Mouse (Mus musculus): ENCODE results near the gene Fgfr2.

Fgfr2 gene

GRCm38 (mm10) chr7:131597779-131598482 lies 1525.2 kb downstream of the Fgfr2 start:
- in situ Hi-C loops (cut with MseI, MboI), result no loop called here

- in situ Hi-C loops (cut with MseI, MboI), result no loop called here
Observed at GRCm38 (mm10) chr7:131585551-131585950, 1537.6 kb downstream of the Fgfr2 start.

DNA sequence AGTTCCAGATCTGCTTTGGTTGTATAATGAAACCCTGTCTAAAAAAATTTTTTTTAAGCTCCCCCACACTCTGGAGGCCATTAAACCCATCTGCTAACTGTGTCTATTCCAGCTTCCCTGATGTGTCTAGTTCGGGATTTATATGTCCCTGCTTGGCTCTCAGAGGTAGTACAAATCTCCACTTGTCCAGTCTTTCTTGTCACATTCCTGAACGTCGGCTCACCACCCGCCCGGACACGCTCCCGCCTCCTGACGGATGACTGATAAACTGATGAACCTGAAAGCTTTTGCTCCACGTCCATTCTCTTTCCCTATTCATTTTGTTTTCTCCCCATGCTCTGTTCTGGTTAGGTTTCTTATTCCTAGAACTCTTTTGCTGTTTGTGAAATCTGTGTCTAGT lies 1541.0 kb downstream of the Fgfr2 start:
- in situ Hi-C loops (cut with MseI, MboI), result no loop called here

DNA sequence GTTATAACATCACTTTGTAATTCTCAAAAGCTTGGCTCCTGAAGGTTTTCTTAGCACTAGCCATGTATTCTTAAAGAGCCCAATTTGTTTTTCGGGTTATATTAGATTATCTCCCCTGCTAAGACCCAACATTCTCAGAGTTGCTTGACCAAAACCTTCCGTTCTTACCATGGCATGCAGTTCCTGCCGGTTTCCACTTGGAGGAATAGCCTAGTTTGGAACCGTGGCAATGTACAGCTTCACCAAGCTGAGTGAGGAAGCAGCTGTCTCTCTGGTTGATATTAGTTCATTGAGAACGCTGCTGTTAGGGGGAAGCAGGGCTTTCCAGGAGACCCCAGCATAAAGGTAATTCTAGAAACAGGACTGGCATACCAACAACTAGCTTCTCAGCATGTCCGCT lies 1547.9 kb downstream of the Fgfr2 start:
- in situ Hi-C loops (cut with MseI, MboI), result no loop called here

GRCm38 (mm10) chr7:131560697-131561042 lies 1562.5 kb downstream of the Fgfr2 start:
- in situ Hi-C loops (cut with MseI, MboI), result no loop called here

- in situ Hi-C loops (cut with MseI, MboI), result no loop called here
Observed at GRCm38 (mm10) chr7:131559986-131560696, 1563.0 kb downstream of the Fgfr2 start, which contains the start of gene Bub3. Bub3 (plus strand) TSS chr7:131560222.

- in situ Hi-C loops (cut with MseI, MboI), result no loop called here
Observed at GRCm38 (mm10) chr7:131557751-131558150, 1565.4 kb downstream of the Fgfr2 start.

GRCm38 (mm10) chr7:131556541-131557271 lies 1566.4 kb downstream of the Fgfr2 start:
- in situ Hi-C loops (cut with MseI, MboI), result no loop called here

- in situ Hi-C loops (cut with MseI, MboI), result no loop called here
Observed at GRCm38 (mm10) chr7:131556116-131556515, 1567.0 kb downstream of the Fgfr2 start.

DNA sequence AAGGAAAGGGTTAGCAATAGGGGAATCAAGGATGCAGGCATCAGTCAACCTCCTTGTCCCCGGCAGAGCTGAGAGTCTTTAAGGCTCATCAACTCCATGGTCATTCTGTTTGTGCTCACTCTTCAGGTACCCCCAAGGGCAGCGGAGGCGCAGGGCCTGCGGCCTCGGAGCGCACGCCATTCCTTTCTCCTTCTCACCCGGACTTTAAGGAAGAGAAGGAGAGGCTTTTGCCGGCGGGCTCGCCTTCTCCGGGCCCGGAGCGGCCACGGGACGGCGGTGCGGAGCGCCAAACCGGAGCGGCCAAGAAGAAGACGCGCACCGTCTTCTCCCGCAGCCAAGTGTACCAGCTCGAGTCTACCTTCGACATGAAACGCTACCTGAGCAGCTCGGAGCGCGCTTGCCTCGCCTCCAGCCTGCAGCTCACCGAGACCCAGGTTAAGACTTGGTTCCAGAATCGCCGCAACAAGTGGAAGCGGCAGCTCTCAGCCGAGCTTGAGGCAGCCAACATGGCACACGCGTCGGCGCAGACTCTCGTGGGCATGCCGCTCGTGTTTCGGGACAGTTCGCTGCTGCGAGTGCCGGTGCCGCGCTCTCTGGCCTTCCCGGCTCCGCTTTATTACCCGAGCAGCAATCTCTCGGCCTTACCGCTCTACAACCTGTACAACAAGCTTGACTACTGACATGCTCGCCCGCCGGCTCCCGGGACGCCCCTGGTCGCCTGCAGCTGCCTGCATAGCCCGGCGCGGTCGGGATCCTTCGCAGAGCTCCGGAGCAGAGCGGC lies 1567.7 kb downstream of the Fgfr2 start:
- in situ Hi-C loops (cut with MseI, MboI), result no loop called here

DNA sequence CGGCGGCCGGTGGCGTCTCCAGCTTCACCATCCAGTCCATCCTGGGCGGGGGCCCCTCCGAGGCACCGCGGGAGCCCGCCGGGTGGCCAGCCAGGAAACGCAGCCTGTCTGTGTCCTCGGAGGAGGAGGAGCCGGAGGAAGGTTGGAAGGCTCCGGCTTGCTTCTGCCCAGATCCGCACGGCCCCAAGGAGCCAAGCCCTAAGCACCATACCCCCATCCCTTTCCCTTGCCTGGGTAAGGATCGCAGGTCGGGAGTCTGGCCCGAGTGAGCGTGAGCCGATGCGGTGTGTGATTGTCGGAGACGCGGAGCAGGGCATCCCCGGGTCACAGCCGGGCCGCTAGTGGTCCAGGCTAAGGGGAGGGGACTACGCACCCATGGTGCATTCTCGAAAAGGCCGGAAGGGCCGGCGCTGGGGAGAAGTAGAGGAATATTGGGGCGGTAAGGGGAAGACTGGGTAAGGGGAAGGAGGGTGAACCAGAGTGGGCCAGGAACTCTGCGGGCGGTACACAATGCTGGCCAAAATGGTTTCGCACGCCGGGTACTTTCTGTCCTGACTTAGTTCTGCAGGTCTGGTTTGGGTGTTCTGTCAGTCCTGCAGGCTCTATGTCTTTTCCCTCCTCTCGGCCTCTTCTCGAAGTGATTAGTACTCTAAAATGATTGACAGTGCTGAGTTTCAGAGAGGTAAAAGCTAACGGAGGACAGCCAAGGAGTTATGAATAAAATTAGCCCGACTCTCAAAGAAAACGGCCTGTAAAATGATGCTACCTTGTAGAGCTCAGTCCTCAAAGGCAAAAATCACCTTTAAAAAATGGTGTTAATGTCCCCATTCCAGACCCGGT lies 1568.6 kb downstream of the Fgfr2 start:
- in situ Hi-C loops (cut with MseI, MboI), result no loop called here

DNA sequence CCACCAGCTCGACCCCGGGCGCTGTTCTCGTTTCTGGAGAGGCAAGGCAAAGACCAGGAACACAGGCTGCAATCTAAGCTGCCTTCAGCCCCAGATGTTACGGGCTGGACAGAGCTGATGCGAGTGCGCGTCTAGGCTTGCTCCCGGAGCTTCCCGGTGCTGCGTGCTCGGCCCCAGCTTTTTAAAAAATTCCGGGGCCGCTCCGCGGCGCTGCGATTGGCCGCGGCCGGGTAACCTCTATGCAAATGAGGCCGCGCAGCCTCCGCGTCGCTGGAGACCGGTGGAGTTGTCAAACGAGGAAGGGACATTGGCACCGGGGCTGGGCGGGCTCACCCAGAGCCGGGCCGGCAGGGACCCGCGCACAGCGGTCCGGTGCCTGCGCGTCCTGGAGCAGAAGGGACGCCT lies 1569.4 kb downstream of the Fgfr2 start:
- in situ Hi-C loops (cut with MseI, MboI), result no loop called here

DNA sequence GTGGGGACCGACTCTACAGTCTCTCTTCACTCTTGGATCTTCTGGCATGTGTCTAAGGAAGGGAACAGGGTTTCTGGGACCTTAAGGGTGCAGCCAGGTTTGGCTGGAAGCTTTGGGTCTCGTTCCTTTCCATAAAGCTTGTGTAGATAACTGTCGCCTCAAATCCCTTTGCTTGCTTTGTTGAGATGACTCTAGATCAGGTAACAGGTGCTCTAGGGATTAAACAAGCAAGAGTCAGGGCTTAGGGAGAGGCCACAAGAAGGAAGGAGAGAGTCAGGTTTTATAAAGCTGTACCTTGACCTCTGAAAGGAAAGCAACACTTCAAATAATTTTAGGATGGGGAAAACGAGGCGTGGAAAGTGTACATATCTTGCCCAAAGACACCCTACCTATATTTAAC lies 1570.4 kb downstream of the Fgfr2 start:
- in situ Hi-C loops (cut with MseI, MboI), result no loop called here

DNA sequence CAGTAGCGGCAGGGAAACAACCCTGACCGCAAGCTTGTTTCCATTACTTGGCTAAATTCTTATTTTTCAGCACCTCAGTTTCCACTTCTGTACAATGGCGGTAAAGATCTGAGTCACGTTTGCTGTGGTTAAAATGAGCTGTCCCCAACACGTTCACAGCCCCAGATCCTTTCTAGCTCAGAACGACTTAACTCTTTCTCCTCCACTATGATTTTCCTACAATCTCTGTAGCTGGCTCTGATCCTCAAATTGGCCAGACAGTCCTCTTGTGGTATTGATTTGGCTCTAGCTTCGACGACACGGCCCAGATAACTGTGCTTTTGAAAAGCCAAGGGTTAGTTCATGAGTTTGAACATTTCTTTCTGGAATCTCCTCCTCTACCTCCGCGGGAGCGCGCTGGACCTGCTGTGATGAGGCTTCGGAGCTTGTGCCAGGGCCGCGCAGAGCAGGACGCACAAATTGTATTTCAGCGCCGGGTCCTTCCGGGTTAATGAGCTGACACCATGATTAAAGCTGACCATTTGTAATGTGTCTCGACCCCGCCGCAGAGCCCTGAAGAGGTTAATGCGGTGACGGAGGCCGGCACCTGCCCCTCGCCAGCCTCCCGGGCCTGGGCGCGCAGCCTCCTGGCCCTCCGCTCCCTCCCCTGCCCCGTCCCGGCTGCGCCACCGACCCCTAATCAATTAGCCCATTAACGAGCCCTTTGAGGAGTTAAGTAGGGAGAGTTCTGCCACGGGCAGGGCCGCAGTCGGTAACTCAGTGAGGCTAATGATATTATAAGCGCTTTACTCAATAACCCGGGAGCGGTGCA lies 1571.0 kb downstream of the Fgfr2 start:
- in situ Hi-C loops (cut with MseI, MboI), result no loop called here

GRCm38 (mm10) chr7:131551471-131551870 lies 1571.7 kb downstream of the Fgfr2 start:
- in situ Hi-C loops (cut with MseI, MboI), result no loop called here

DNA sequence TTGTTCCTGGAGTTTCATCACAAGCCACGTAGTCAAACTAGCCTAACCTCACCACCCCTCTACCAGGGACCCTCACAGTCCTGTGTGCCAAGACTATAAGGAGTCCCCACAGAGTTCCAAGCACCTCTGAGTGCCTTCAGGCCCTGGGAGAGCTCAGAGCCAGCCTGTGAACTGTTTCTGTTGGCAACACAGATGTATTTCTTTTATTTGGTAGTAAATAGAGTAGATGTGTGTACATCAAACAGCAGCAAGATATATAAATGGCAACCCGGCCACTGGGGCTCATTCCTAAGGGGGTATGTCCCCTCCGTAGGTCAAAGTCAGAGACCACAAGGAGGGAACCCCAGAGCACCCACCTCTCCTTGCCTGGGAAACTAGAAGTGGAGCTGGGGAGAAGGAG lies 1574.7 kb downstream of the Fgfr2 start, which contains the start of gene Hmx2:
Gene Hmx2 (plus strand): TSS at position 301 of the 400 bp plus-strand sequence.
- in situ Hi-C loops (cut with MseI, MboI), result loop anchor here in 1 of 2 experiments (25.0 kb wide), 1 partner anchor 664 kb away; no protein-coding TSS in a partner anchor

GRCm38 (mm10) chr7:131547481-131547880 lies 1575.7 kb downstream of the Fgfr2 start:
- in situ Hi-C loops (cut with MseI, MboI), result loop anchor here in 1 of 2 experiments (25.0 kb wide), 1 partner anchor 665 kb away; no protein-coding TSS in a partner anchor

DNA sequence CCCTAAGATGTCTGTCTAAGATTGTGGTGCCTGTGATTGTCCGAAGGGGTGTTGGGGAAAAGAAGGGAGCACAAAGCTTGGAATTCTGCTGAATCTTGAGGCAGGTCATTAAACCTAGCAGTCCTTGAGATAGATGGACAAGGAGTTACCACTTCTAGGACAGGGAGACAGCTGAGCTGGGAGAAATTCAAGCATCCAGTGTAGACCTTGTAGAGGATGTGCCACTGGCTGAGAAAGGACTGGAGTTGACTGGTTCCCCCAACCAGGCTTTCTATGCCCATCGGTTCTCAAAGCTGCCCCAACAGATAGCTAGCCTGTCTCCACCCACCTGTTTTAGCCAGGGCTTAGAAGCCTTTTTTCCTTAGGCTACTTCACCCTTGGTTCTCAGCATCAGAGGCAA lies 1576.7 kb downstream of the Fgfr2 start:
- in situ Hi-C loops (cut with MseI, MboI), result loop anchor here in 1 of 2 experiments (25.0 kb wide), 1 partner anchor 666 kb away; no protein-coding TSS in a partner anchor

DNA sequence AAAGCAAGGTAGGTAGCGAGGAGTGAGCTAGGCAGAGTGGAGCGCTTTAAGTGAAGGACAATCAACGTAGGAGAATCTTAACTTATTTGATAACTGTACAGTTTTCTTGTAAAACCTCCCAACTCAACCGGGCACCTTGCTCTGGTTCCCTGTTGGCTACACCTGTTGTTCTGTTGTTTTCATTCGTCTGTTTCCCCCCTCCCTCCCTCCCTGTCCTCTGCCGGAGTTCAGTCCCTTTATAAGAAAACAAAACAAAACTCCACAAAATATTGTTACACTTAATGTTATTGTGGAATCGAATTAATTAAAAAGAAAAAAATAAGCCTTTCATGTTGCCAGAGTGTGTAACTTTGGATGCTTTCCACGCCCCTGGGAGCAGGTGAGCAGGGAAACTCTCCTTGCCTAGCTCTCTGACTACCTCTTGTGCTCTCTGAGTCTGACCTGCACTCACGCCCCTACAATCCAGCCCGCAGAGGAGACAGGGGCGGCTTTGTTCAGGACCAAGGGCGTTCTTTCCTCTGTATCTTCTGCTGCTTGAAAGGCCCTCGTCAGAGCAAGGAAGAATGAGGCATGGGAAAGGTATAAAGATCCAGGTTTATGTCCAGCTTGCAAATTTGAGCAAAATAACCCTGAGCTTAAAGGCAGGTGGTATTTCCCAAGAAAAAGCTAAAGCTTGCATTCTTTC lies 1577.3 kb downstream of the Fgfr2 start:
- in situ Hi-C loops (cut with MseI, MboI), result loop anchor here in 1 of 2 experiments (25.0 kb wide), 1 partner anchor 666 kb away; no protein-coding TSS in a partner anchor

Data from mouse trophoblast stem cell (cell line).